In genomic region chr11:44975151-44975550, GRCm38 (mm10) we compare ENCODE assay signal across 12 mouse cellular contexts.
DNase-seq lines count a peak whose midpoint lies in the region; ATAC-seq lines count a peak whose summit lies in the region.
"Had no signal": no experiment of that assay in that cellular context is flagged by ENCODE, and none has a peak within 500 bp of the region (broad histone marks: within the 10 kb centered on the region; RNA-seq: fewer than 3 reads in every experiment).

No protein-coding gene starts in this region.

- 44% methylated on average over 2 of the region's 2 CpGs for WGBS in neural tube, embryonic 13.5 days
- WGBS in kidney, embryonic 15.5 days: 49% methylated on average over 2 of the region's 2 CpGs

- peak overlapping the region; percentile 71; the same call in 1 of the 2 replicates for H3K27ac ChIP-seq in neural tube, embryonic 13.5 days (replicated peaks)
- 0 out of 2 replicates have a peak overlapping the region, but pooled peaks have one; percentile 13 for H3K27ac ChIP-seq in kidney, embryonic 15.5 days
- H3K27ac ChIP-seq: left cerebral cortex, adult 2 months; lung, embryonic 15.5 days; neural tube, embryonic 12.5 days had no signal

- no peaks in the 10 kb centered on the region for H3K9me3 ChIP-seq in neural tube, embryonic 13.5 days
- H3K9me3 ChIP-seq in kidney, embryonic 15.5 days (replicated peaks): no peaks in the 10 kb centered on the region
- H3K9me3 ChIP-seq: lung, embryonic 15.5 days; neural tube, embryonic 12.5 days had no signal

- no peak overlapping the region for H3K4me3 ChIP-seq in neural tube, embryonic 13.5 days
- H3K4me3 ChIP-seq in kidney, embryonic 15.5 days (replicated peaks): no peak overlapping the region
- H3K4me3 ChIP-seq: erythroblast, embryonic 14.5 days; left cerebral cortex, adult 2 months; lung, embryonic 15.5 days; neural tube, embryonic 12.5 days had no signal

- H3K27me3 ChIP-seq in neural tube, embryonic 13.5 days: no peaks in the 10 kb centered on the region
- no peaks in the 10 kb centered on the region for H3K27me3 ChIP-seq in kidney, embryonic 15.5 days
- H3K27me3 ChIP-seq: lung, embryonic 15.5 days; neural tube, embryonic 12.5 days had no signal

- no peak overlapping the region for H3K9ac ChIP-seq in neural tube, embryonic 13.5 days
- no peak overlapping the region for H3K9ac ChIP-seq in kidney, embryonic 15.5 days
- H3K9ac ChIP-seq: lung, embryonic 15.5 days; neural tube, embryonic 12.5 days had no signal

- peak; percentile 72 to 83 for DNase-seq in adrenal gland, adult (ENCODE audit: inconsistent age in 2 of 2, low spot score in 1 of 2)
- no peak for DNase-seq in adrenal gland, postnatal 4 days (ENCODE audit: low spot score in 2 of 2)
- no peak for DNase-seq in neural tube, embryonic 10.5 days (ENCODE audit: extremely low spot score, low spot score)
- no peak for DNase-seq in cerebellum, adult 8-10 months
- DNase-seq in spleen, adult 12 weeks (ENCODE audit: low spot score): no peak
- DNase-seq in thymus, postnatal 10 days (ENCODE audit: low spot score in 2 of 2): no peak

- no peaks in the 10 kb centered on the region for H3K36me3 ChIP-seq in neural tube, embryonic 13.5 days
- H3K36me3 ChIP-seq in kidney, embryonic 15.5 days: no peaks in the 10 kb centered on the region
- H3K36me3 ChIP-seq: lung, embryonic 15.5 days; neural tube, embryonic 12.5 days had no signal

- no peak overlapping the region for H3K4me2 ChIP-seq in neural tube, embryonic 13.5 days
- no peak overlapping the region for H3K4me2 ChIP-seq in kidney, embryonic 15.5 days
- H3K4me2 ChIP-seq: lung, embryonic 15.5 days; neural tube, embryonic 12.5 days had no signal

- ATAC-seq in neural tube, embryonic 13.5 days (ENCODE audit: low read depth): no peak
- no peak for ATAC-seq in kidney, embryonic 15.5 days (replicated peaks; ENCODE audit: low FRiP score)

- H3K4me1 ChIP-seq in neural tube, embryonic 13.5 days (replicated peaks): peaks cover 52% of the 10 kb centered on the region
- peaks cover 15% of the 10 kb centered on the region for H3K4me1 ChIP-seq in kidney, embryonic 15.5 days

Comparison
In these comparisons a context has a peak if more than half of its experiments do, and no peak if none do; other contexts are left out.
1. DNase-seq: peak in adrenal gland, adult (2 of 2); none in adrenal gland, postnatal 4 days (0 of 2), neural tube, embryonic 10.5 days (single experiment), cerebellum, adult 8-10 months (single experiment), spleen, adult 12 weeks (single experiment) and thymus, postnatal 10 days (0 of 2).